In the genomic region with DNA sequence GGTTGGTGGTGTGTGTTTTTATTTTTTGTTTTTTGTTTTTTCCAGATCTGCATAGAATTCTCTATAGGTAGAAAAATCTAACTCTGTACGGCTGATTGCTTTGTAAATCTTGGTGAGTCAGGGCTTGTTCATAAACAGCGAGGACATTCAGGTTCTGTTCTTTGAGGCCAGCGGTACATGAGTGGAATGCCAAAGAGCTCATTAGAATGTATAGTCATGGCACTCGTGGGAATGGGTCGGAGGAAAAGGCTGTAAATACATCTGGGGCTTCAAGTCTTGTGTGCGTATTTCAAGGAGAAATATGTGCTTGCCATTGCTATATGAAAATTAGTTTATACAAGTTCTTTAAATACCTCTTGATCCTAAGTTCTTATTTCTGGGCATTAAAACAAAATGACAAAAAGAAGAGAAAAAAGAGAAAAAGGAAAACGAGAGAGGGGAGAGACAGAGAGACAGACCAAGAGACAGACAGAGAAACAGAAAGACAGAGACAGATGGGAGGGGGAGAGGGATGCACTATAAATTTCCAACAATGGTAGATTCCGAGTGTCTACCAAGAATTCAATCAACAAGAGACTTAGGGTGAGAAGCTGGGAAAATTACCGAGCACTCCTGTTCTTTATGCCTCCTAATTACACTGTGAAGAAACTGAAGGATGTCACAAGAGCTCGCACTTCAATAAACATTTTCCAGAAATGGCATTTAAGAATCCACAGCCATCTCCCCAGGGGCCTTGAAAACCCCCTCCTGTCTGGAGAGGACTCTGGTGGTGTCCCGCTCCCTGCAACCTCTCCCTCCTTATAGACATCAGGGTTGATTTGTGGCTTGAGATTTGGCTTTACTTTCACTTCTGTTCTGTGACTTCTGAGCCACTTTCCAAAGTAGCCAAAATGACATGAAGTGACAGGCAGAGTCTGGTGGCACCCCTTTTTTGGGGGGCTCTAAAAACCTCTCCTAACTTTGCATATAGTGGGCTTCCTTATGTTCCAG, we compare ENCODE assay signal across 9 mouse cellular contexts.
DNase-seq lines count a peak whose midpoint lies in the region; ATAC-seq lines count a peak whose summit lies in the region.
"Had no signal": no experiment of that assay in that cellular context is flagged by ENCODE, and none has a peak within 500 bp of the region (broad histone marks: within the 10 kb centered on the region; RNA-seq: fewer than 3 reads in every experiment).

No protein-coding gene starts in this region.

- peak overlapping the region; percentile 33; the same call in 1 of the 2 replicates for H3K27ac ChIP-seq in forebrain, embryonic 11.5 days (ENCODE audit: low read depth, low read length)
- H3K27ac ChIP-seq in hindbrain, embryonic 16.5 days (ENCODE audit: low read depth, low read length), result peak overlapping the region; percentile 72
- H3K27ac ChIP-seq in neural tube, embryonic 13.5 days (replicated peaks), result peak overlapping the region; percentile 92

- no peaks in the 10 kb centered on the region for H3K36me3 ChIP-seq in forebrain, embryonic 11.5 days (ENCODE audit: control insufficient read depth, insufficient read depth, low read length)
- H3K36me3 ChIP-seq in hindbrain, embryonic 16.5 days (ENCODE audit: control insufficient read depth, insufficient read depth, low read length), result no peaks in the 10 kb centered on the region
- no peaks in the 10 kb centered on the region for H3K36me3 ChIP-seq in neural tube, embryonic 13.5 days

- no peaks in the 10 kb centered on the region for H3K9me3 ChIP-seq in forebrain, embryonic 11.5 days (ENCODE audit: control insufficient read depth, low read length)
- no peaks in the 10 kb centered on the region for H3K9me3 ChIP-seq in hindbrain, embryonic 16.5 days (ENCODE audit: control insufficient read depth, low read length)
- no peaks in the 10 kb centered on the region for H3K9me3 ChIP-seq in neural tube, embryonic 13.5 days

- H3K9ac ChIP-seq in forebrain, embryonic 11.5 days (ENCODE audit: low read length), result no peak overlapping the region
- H3K9ac ChIP-seq in hindbrain, embryonic 16.5 days (ENCODE audit: low read depth, low read length), result no peak overlapping the region
- H3K9ac ChIP-seq in neural tube, embryonic 13.5 days, result no peak overlapping the region
- H3K9ac ChIP-seq: lung, embryonic 14.5 days had no signal

- H3K4me2 ChIP-seq in forebrain, embryonic 11.5 days (ENCODE audit: low read depth, low read length, severe bottlenecking), result no peak overlapping the region
- H3K4me2 ChIP-seq in hindbrain, embryonic 16.5 days (ENCODE audit: low read length), result peak overlapping the region; percentile 30
- peak overlapping the region; percentile 31 for H3K4me2 ChIP-seq in neural tube, embryonic 13.5 days
- H3K4me2 ChIP-seq: lung, embryonic 14.5 days had no signal

- WGBS in forebrain, embryonic 11.5 days, result 43% methylated on average over 11 of the region's 11 CpGs
- 24% methylated on average over 11 of the region's 11 CpGs for WGBS in hindbrain, embryonic 16.5 days
- WGBS in neural tube, embryonic 13.5 days, result 9% methylated on average over 11 of the region's 11 CpGs

- ATAC-seq in forebrain, embryonic 11.5 days (replicated peaks; ENCODE audit: low FRiP score), result peak; percentile 88
- ATAC-seq in hindbrain, embryonic 16.5 days, result peak; percentile 81; the same call in 1 of the 2 replicates
- ATAC-seq in neural tube, embryonic 13.5 days (ENCODE audit: low read depth), result peak; percentile 87

- no peaks in the 10 kb centered on the region for H3K4me1 ChIP-seq in forebrain, embryonic 11.5 days (replicated peaks; ENCODE audit: control insufficient read depth, insufficient read depth, low read length)
- H3K4me1 ChIP-seq in hindbrain, embryonic 16.5 days (ENCODE audit: control insufficient read depth, insufficient read depth, low read depth, low read length), result peaks cover 8% of the 10 kb centered on the region
- peaks cover 61% of the 10 kb centered on the region for H3K4me1 ChIP-seq in neural tube, embryonic 13.5 days (replicated peaks)

- peak; percentile 28 for DNase-seq in kidney, postnatal 14 days
- no peak for DNase-seq in kidney, adult 9 months
- DNase-seq in forebrain, embryonic 11.5 days (ENCODE audit: low spot score), result peak; percentile 60
- no peak for DNase-seq in heart, adult 9 months (ENCODE audit: low spot score in 2 of 2)
- no peak for DNase-seq in heart, adult 11 months
- DNase-seq in ovary, postnatal 14 days (ENCODE audit: low spot score), result no peak
- DNase-seq: lung, embryonic 14.5 days had no signal

- no peaks in the 10 kb centered on the region for H3K27me3 ChIP-seq in forebrain, embryonic 11.5 days (ENCODE audit: control insufficient read depth, insufficient read depth, low read length)
- no peaks in the 10 kb centered on the region for H3K27me3 ChIP-seq in hindbrain, embryonic 16.5 days (replicated peaks; ENCODE audit: control insufficient read depth, insufficient read depth, low read length)
- no peaks in the 10 kb centered on the region for H3K27me3 ChIP-seq in neural tube, embryonic 13.5 days

- H3K4me3 ChIP-seq in forebrain, embryonic 11.5 days (ENCODE audit: low read depth, low read length), result no peak overlapping the region
- no peak overlapping the region for H3K4me3 ChIP-seq in hindbrain, embryonic 16.5 days (ENCODE audit: low read length)
- no peak overlapping the region for H3K4me3 ChIP-seq in neural tube, embryonic 13.5 days

Comparison
In these comparisons a context has a peak if more than half of its experiments do, and no peak if none do; other contexts are left out.
1. DNase-seq: peak in kidney, postnatal 14 days (single experiment) and forebrain, embryonic 11.5 days (single experiment); none in kidney, adult 9 months (single experiment), heart, adult 9 months (0 of 2), heart, adult 11 months (single experiment) and ovary, postnatal 14 days (single experiment).
2. H3K27ac ChIP-seq: peak in every context shown above with its lines; median percentile 92 in neural tube, embryonic 13.5 days; 72 in hindbrain, embryonic 16.5 days; 33 in forebrain, embryonic 11.5 days.
3. Peak in every context shown above with its lines, with median percentiles within 50 percentile points of each other: ATAC-seq.